Mouse (Mus musculus) left cerebral cortex, adult 18-20 months (tissue): ENCODE results near the gene Muc3. TPM values are rescaled to one million over a fixed set of nuclear protein-coding genes. Genes with fewer than 3 reads are reported as not detected.
A peak's percentile ranks its signal among the peaks of the same experiment; 100 is the strongest.
"Not testable (repeated sequence)": the region's sequence is repeated elsewhere in the genome, so short reads cannot be mapped to it uniquely, and the experiment has no call there.

Source experiments
- DNase-seq, 2 experiments: peaks; one replicate each; pipeline ENCODE4 v3.0.0; 2021 to 2022; ENCODE audit warnings: low spot score in 2 of 2, mixed read lengths in 1 of 2
- total RNA-seq, 2 experiments: library from RNA; stranded (reverse); gene quantifications; 2 replicates each; pipeline ENCODE4 v1.2.3; 2021

Gene Muc3
- total RNA-seq, 2 experiments from 2014 or later = not detected

GRCm38 (mm10) chr5:137122686-137123193 is 26.4 kb downstream of the Muc3 start:
- peak; percentile 56 to 70 for DNase-seq

DNA sequence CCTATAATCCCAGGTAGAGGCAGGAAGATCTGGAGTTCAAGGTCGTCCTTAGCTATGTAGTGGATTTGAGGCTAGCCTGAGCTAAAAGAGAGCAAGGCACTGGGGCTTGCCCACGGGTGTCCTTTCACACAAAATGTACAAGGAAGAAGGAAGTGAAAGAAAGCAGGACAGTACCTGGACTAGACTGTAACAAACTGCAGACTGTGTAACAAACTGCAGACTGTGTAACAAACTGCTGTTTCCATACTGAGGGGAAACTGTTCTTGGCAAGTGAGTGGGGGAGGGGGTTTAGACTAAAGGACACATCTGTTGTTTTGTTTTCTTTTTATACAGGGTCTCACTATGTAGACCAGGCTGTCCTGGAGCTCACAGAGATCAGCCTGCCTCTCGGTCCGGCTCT is 27.8 kb downstream of the Muc3 start:
- no peak for DNase-seq

- DNase-seq = no peak
Measured at GRCm38 (mm10) chr5:137118878-137119277, 30.2 kb downstream of the Muc3 start.

- not testable (repeated sequence) for DNase-seq
Measured at GRCm38 (mm10) chr5:137117994-137118393, 31.1 kb downstream of the Muc3 start.

DNA sequence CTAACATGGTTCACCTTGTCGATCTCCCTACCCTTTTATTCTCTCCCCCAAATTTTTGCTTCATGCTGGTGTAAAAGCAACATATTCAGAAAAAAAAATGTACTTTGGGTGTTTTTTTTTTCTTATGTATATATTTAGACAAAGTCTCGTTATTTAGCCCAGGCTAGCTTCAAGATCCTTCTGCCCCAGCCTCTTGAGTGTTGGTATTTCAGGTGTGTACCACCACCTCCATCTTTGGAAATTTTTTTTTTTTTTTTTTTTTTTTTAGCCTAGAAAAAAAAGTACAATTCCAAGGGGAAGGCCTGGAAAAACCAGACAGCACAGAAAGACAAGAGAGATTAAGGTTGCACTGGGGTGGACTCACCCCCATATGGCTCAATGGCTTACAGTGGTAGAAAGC is 32.1 kb downstream of the Muc3 start:
- no peak for DNase-seq

GRCm38 (mm10) chr5:137115866-137116847 is 33.0 kb downstream of the Muc3 start, which contains the start of gene Trim56:
Gene Trim56, minus strand, starts transcription at chr5:137116209.
- no peak for DNase-seq

GRCm38 (mm10) chr5:137114891-137115561 is 34.1 kb downstream of the Muc3 start:
- DNase-seq = no peak

DNA sequence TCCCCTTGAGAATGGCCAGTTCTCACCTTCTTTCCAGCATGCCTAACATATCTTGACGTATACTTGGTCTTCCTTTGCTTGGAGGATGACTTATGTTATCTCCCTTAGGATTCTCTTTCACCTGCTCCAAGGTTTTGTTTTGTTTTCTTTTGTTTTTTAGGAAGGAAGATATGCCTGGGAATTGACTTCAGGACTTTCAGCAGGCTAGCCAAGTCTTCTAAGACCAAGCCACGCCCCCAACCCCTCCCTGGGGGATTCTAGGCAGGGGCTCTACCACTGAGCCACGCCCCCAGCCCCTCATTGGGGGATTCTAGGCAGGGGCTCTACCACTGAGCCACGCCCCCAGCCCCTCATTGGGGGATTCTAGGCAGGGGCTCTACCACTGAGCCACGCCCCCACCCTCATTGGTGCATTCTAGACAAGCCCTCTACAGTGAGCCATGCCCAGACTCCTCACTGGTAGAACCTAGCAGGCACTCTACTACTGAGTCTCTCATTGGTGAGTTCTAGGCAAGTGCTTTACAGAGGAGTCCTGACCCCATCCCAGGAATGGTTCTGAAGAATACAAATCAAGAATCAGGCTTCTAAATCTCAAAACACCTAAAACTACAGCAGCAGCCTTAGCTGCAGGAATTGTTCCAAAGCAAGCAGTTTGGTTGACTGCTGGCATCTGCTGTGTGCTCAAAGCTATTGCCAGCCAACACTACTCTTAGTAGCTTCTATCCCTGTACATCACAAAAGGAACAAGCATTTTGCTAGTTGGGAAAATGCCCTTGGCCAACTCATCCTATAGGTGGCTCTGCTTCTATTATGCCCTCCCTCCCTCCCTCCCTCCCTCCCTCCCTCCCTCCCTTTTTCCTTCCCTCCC is 37.3 kb downstream of the Muc3 start:
- DNase-seq = no peak

DNA sequence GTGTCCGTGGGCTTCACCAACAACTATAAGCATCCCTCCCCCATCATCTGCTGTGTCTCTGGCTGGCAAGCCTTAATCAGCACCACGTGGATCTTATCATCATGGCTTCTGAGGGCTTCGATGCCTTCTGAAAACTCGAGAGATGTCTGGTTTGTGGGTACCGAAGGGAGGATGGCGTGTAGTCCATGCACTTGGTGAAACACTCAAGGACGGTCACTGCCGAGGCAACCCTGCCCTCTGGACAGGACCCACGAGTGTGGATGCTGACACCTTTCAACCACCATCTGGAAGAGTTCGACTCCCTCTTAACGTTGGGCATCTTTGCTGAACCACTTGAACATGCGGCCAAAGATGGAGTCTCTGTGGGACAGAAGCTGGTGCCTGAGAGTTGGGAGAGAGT is 38.3 kb downstream of the Muc3 start:
- DNase-seq = no peak

DNA sequence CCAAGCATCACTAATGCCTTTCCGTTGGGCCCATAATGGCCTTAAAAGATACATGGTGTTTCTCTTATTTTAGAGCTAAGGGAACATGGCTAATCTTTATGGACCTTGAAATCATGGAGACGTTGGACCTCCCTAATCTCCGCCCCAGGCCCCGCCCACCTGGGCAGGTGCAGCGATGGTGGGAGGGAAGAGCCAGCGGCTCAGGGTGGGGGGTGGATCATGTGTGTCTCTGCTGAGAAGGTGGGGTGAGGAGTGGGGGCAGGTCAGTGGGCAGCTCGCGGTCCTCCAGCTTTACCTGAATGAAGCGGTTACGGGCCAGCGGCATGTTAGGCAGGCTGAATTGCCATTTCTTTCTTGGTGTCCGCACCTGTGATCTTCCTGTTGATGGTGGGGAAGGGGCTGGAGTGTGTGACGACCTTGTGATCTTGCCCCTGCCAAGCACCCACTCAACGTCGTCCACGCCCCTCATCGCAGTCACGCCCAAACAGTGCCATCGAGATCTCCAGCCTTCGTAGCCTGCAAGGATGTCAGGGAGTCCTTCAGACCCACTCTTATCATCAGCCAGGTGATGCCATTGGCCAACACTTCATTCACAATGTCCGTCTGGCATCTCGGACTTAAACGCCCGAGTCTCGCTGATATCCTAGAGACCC is 39.1 kb downstream of the Muc3 start:
- DNase-seq = no peak

GRCm38 (mm10) chr5:137108111-137108510 is 41.0 kb downstream of the Muc3 start:
- DNase-seq = no peak

DNA sequence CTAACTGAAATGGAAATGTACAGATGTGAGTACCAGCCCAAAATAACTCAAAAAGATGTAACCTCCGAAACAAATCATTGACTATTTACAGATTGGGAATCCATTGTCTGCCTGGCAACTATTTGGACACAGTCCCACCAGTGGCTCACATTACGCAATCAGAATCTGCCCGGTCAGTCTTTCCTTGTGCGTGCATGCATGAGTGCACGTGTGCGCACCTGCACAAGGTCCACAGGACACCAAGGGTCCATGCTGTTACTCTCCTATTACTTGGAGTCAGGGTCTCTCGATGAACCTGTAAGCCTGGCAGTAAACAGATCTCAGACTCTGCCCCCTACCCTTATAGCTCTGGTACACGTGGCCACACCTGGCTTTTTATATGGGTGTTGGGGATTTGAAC is 41.5 kb downstream of the Muc3 start:
- DNase-seq = no peak

DNA sequence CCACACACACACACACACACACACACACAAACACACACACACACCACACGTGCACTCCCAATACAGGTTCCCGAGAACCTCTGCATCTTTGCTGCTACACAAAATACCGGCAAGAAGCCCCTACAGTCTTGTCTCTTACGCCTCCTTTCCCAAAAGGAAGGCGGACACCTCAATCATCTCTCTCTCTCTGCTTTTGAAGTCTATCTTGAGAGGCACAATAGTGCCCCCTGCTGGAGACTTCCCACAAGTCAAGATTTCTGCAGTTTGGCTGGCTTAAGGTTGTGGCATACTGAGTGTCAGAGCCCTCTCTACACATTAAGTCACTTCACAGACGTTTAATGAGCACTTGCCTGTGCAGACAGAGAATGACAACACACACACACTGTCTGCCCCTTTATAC is 42.1 kb downstream of the Muc3 start:
- peak; percentile 88 to 89 for DNase-seq

GRCm38 (mm10) chr5:137106434-137106833 is 42.7 kb downstream of the Muc3 start:
- DNase-seq = no peak

DNA sequence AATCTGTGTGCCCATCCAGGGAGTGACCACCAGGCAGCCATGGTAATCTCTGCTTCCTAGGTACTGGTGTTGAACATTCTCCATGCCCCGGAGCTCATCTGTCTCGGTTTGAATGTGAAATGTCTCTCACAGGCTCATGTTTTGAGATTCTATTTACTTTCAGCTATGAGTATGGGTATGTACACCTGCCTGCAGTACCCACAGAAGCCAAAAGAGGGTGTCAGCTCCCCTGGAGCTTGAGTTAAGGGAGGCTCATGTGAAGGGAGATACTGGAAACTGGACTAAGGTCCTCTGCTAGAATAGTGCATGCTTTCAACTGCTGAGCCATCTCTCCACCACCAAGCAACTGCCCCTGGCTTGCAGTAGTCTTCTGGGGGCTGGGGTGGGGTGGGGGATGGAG is 45.2 kb downstream of the Muc3 start:
- DNase-seq = no peak

- DNase-seq = peak; percentile 67 to 84
Measured at GRCm38 (mm10) chr5:137102575-137103522, 46.3 kb downstream of the Muc3 start.

DNA sequence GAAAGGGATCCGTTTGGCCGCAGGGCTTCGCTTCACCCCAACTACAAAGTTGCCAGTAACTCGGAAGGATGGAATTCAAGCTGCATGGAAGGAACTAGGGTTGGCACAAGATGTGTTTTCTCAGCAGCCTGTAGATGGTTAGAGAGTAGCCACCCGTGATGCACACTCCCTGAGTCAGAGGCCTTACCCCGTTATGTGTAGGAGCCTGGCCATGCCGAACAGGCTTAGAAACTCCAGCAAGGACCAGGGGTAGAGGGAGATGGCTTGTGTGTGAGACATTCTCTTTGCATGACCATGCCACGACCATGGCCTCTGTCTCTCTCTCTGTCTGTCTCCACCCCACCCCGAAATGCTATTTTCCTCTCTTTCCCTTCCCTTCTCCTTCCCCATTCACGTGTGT is 47.0 kb downstream of the Muc3 start:
- DNase-seq = no peak

- DNase-seq = no peak
Measured at GRCm38 (mm10) chr5:137100660-137101059, 48.5 kb downstream of the Muc3 start.

- DNase-seq = no peak
Measured at GRCm38 (mm10) chr5:137098418-137098817, 50.7 kb downstream of the Muc3 start.
